Mouse (Mus musculus) G1E (cell line): Measurements from ENCODE around the gene Ltbp1.

ENCODE experiments used
- CTCF ChIP-seq: IDR thresholded peaks from 2 replicates; pipeline ENCODE4 v1.5.1; 2012; ENCODE audit warnings: low read depth, low read length, inconsistent platforms, mixed read lengths
- GATA1 ChIP-seq: IDR thresholded peaks from 2 replicates; pipeline ENCODE4 v1.6.1; 2012; ENCODE audit warnings: borderline replicate concordance, low read length, inconsistent platforms, mixed read lengths
- TAL1 ChIP-seq: conservative IDR thresholded peaks from 2 replicates; pipeline ENCODE4 v1.6.1; 2012; ENCODE audit warnings: low read depth, low read length, inconsistent platforms, mixed read lengths

- TF ChIP-seq GATA1 (no peak), CTCF (no peak), TAL1 (no peak)
Measured at GRCm38 (mm10) chr17:75202314-75202713, 196.9 kb downstream of the Ltbp1 start.
